Mouse (Mus musculus): ENCODE measurements around the gene Adipor2.

GRCm38 (mm10) chr6:119430508-119430907, 13.0 kb upstream of the Adipor2 start:
- peak; percentile 38; the same call in 1 of the 2 replicates for TF ChIP-seq CTCF (IDR thresholded peaks at IDR 0.05; ENCODE audit: borderline replicate concordance, insufficient read depth, low read depth, low read length)
- no peak for TF ChIP-seq POLR2A (IDR thresholded peaks at IDR 0.05; ENCODE audit: borderline replicate concordance, insufficient read depth, low read length)
